Comparison of ENCODE assay signal across 16 mouse cellular contexts in genomic region chr6:4004808-4005207, GRCm38 (mm10). TPM values are rescaled to one million over a fixed set of nuclear protein-coding genes. Genes with fewer than 3 reads are reported as not detected.
DNase-seq lines count a peak whose midpoint lies in the region; ATAC-seq lines count a peak whose summit lies in the region.
"Had no signal": no experiment of that assay in that cellular context is flagged by ENCODE, and none has a peak within 500 bp of the region (broad histone marks: within the 10 kb centered on the region; RNA-seq: fewer than 3 reads in every experiment).

No protein-coding gene starts in this region.

- peak overlapping the region; percentile 79 for H3K4me2 ChIP-seq in kidney, embryonic 15.5 days
- H3K4me2 ChIP-seq in embryonic facial prominence, embryonic 13.5 days: peak overlapping the region; percentile 70
- peak overlapping the region; percentile 73 for H3K4me2 ChIP-seq in liver, embryonic 11.5 days

- H3K36me3 ChIP-seq in kidney, embryonic 15.5 days: no peaks in the 10 kb centered on the region
- H3K36me3 ChIP-seq in embryonic facial prominence, embryonic 13.5 days: no peaks in the 10 kb centered on the region
- H3K36me3 ChIP-seq in liver, embryonic 11.5 days (ENCODE audit: control insufficient read depth, insufficient read depth, low read length): no peaks in the 10 kb centered on the region
- H3K36me3 ChIP-seq: G1E had no signal

- H3K27ac ChIP-seq in kidney, embryonic 15.5 days: no peak overlapping the region
- H3K27ac ChIP-seq in brown adipose tissue, adult 24 weeks (replicated peaks; ENCODE audit: low read depth, low read length): peak overlapping the region; percentile 100
- H3K27ac ChIP-seq in embryonic facial prominence, embryonic 13.5 days: no peak overlapping the region
- no peak overlapping the region for H3K27ac ChIP-seq in liver, embryonic 11.5 days (ENCODE audit: low read depth, low read length)

- H3K4me3 ChIP-seq in kidney, embryonic 15.5 days (replicated peaks): peak overlapping the region; percentile 56
- peak overlapping the region; percentile 94 for H3K4me3 ChIP-seq in brown adipose tissue, adult 24 weeks (ENCODE audit: insufficient read depth, low read depth, low read length)
- peak overlapping the region; percentile 48 for H3K4me3 ChIP-seq in embryonic facial prominence, embryonic 13.5 days
- H3K4me3 ChIP-seq in liver, embryonic 11.5 days (ENCODE audit: low read depth, low read length): peak overlapping the region; percentile 42; the same call in 1 of the 2 replicates

- WGBS in kidney, embryonic 15.5 days: 60% methylated on average over 2 of the region's 2 CpGs
- WGBS in embryonic facial prominence, embryonic 13.5 days: 70% methylated on average over 2 of the region's 2 CpGs
- 53% methylated on average over 2 of the region's 2 CpGs for WGBS in liver, embryonic 11.5 days

- no peaks in the 10 kb centered on the region for H3K9me3 ChIP-seq in kidney, embryonic 15.5 days (replicated peaks)
- no peaks in the 10 kb centered on the region for H3K9me3 ChIP-seq in embryonic facial prominence, embryonic 13.5 days
- no peaks in the 10 kb centered on the region for H3K9me3 ChIP-seq in liver, embryonic 11.5 days (ENCODE audit: control insufficient read depth, low read length)
- H3K9me3 ChIP-seq: G1E had no signal

- DNase-seq in kidney, postnatal 25 days: no peak
- DNase-seq in liver, embryonic 11.5 days (ENCODE audit: low spot score): no peak
- DNase-seq in urinary bladder, postnatal 4 days (ENCODE audit: low spot score in 2 of 2): no peak
- DNase-seq in thymus, postnatal 25 days: no peak
- DNase-seq in layer of hippocampus, postnatal 10 days (ENCODE audit: low spot score in 2 of 2): no peak
- DNase-seq: adrenal gland, postnatal 10 days; cerebellum, adult 8-10 months had no signal

- no peak for ATAC-seq in kidney, embryonic 15.5 days (replicated peaks; ENCODE audit: low FRiP score)
- ATAC-seq in embryonic facial prominence, embryonic 13.5 days (ENCODE audit: insufficient number of reproducible peaks, insufficient read depth, low FRiP score, low TSS enrichment, low read depth): no peak
- ATAC-seq in liver, embryonic 11.5 days (replicated peaks; ENCODE audit: low FRiP score): no peak

- no peak overlapping the region; the same call in 1 of the 2 replicates for H3K9ac ChIP-seq in kidney, embryonic 15.5 days
- H3K9ac ChIP-seq in embryonic facial prominence, embryonic 13.5 days: no peak overlapping the region
- H3K9ac ChIP-seq in liver, embryonic 11.5 days (ENCODE audit: low read depth, low read length): no peak overlapping the region

- 0 out of 2 replicates have a peak, but pooled peaks cover 3% of the 10 kb centered on the region for H3K4me1 ChIP-seq in kidney, embryonic 15.5 days
- H3K4me1 ChIP-seq in brown adipose tissue, adult 24 weeks (ENCODE audit: control insufficient read depth, insufficient read depth, insufficient read length, low read length): peaks cover 2% of the 10 kb centered on the region; the same call in 1 of the 2 replicates
- H3K4me1 ChIP-seq in embryonic facial prominence, embryonic 13.5 days: peaks cover 17% of the 10 kb centered on the region; the same call in 1 of the 2 replicates
- H3K4me1 ChIP-seq in liver, embryonic 11.5 days (replicated peaks; ENCODE audit: control insufficient read depth, insufficient read depth, low read length): no peaks in the 10 kb centered on the region

- H3K27me3 ChIP-seq in kidney, embryonic 15.5 days: no peaks in the 10 kb centered on the region
- no peaks in the 10 kb centered on the region for H3K27me3 ChIP-seq in embryonic facial prominence, embryonic 13.5 days
- H3K27me3 ChIP-seq in liver, embryonic 11.5 days (replicated peaks; ENCODE audit: control insufficient read depth, insufficient read depth, low read length): no peaks in the 10 kb centered on the region

RNA-seq across cellular contexts. Expression of gene Gng11, which starts 1.1 kb away (rescaled TPM):
- 81.3 and 82.3 TPM in 2 replicates for polyA plus RNA-seq in kidney, embryonic 15.5 days (2015; fragmentation: Nextera tagmentation; extraction: Ambion mirVana)
- polyA plus RNA-seq in brown adipose tissue, adult 24 weeks (2012; ENCODE audit: insufficient read depth, insufficient read length, missing spikeins): 82.4 and 105 TPM in 2 replicates
- 63.7 and 70.9 TPM in 2 replicates for polyA plus RNA-seq in embryonic facial prominence, embryonic 13.5 days (2015; fragmentation: Nextera tagmentation; extraction: Ambion mirVana)
- 35.2 and 35.3 TPM in 2 replicates for polyA plus RNA-seq in liver, embryonic 11.5 days (2014; fragmentation: Nextera tagmentation; extraction: Ambion mirVana)
- 10 to 100 TPM in 1 of 2 experiments, 1 to 10 TPM in 1; 9.0 to 10.8 TPM for total RNA-seq in layer of hippocampus, postnatal 10 days (2021)
- total RNA-seq: G1E had no signal
- polyA plus RNA-seq: G1E had no signal

RNA-seq across cellular contexts. Expression of gene Gngt1, which starts 11.2 kb away (rescaled TPM):
- polyA plus RNA-seq in kidney, embryonic 15.5 days (2015; fragmentation: Nextera tagmentation; extraction: Ambion mirVana): not detected in 2 replicates
- polyA plus RNA-seq in brown adipose tissue, adult 24 weeks (2012; ENCODE audit: insufficient read depth, insufficient read length, missing spikeins): not detected in 2 replicates
- 0.30 and 0.41 TPM in 2 replicates for polyA plus RNA-seq in embryonic facial prominence, embryonic 13.5 days (2015; fragmentation: Nextera tagmentation; extraction: Ambion mirVana)
- polyA plus RNA-seq in liver, embryonic 11.5 days (2014; fragmentation: Nextera tagmentation; extraction: Ambion mirVana): not detected in 2 replicates
- not detected for total RNA-seq in layer of hippocampus, postnatal 10 days (2021)
- total RNA-seq: adrenal gland, postnatal 10 days; hematopoietic stem cell, adult 5-6 weeks; left cerebral cortex, postnatal 25 days; neutrophil, adult 5-6 weeks had no signal
- polyA plus RNA-seq: forebrain, embryonic 11.5 days; G1E; spleen, adult 2 months had no signal

RNA-seq across cellular contexts. Expression of gene Tfpi2, which starts 16.1 kb away (rescaled TPM):
- 3.2 TPM in 2 replicates for polyA plus RNA-seq in kidney, embryonic 15.5 days (2015; fragmentation: Nextera tagmentation; extraction: Ambion mirVana)
- polyA plus RNA-seq in brown adipose tissue, adult 24 weeks (2012; ENCODE audit: insufficient read depth, insufficient read length, missing spikeins): 0.75 and 1.1 TPM in 2 replicates
- polyA plus RNA-seq in embryonic facial prominence, embryonic 13.5 days (2015; fragmentation: Nextera tagmentation; extraction: Ambion mirVana): 1.5 TPM in 2 replicates
- polyA plus RNA-seq in liver, embryonic 11.5 days (2014; fragmentation: Nextera tagmentation; extraction: Ambion mirVana): 12.4 and 12.6 TPM in 2 replicates
- under 1 TPM in 1 of 2 experiments, not detected in 1; 0.82 TPM for total RNA-seq in layer of hippocampus, postnatal 10 days (2021)
- total RNA-seq: G1E; hematopoietic stem cell, adult 5-6 weeks; left cerebral cortex, postnatal 25 days; neutrophil, adult 5-6 weeks had no signal
- polyA plus RNA-seq: G1E had no signal

Comparison
In these comparisons a context has a peak if more than half of its experiments do, and no peak if none do; other contexts are left out.
1. H3K4me3 ChIP-seq: peak in every context shown above with its lines; median percentile 94 in brown adipose tissue, adult 24 weeks; 56 in kidney, embryonic 15.5 days; 48 in embryonic facial prominence, embryonic 13.5 days; 42 in liver, embryonic 11.5 days.